9 mouse cellular contexts compared by ENCODE assay signal in the genomic region with DNA sequence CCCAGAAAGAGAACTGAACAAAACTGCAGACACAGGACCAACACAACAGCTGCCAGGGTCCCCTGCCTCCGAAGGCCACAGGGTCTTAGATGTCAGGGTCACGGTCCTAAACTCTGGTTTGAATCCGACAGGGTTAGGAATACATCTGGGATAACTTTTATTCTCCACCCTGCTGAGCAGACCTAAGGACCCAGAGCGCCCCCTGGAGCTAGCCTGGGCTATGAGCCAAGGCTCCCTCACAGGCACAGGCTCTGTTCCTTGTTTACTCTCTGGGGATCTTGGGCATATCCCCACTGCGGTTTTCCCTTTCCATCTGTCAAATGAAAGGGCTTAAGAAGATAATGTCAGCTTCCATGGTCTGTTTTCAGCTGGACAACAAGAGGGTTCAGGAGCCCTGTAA. TPM values are rescaled to one million over a fixed set of nuclear protein-coding genes. Genes with fewer than 3 reads are reported as not detected.
A peak's percentile ranks its signal among the peaks of the same experiment; 100 is the strongest.
DNase-seq lines count a peak whose midpoint lies in the region; ATAC-seq and TF ChIP-seq lines count a peak whose summit lies in the region.
"Had no signal": no experiment of that assay in that cellular context is flagged by ENCODE, and none has a peak within 500 bp of the region (broad histone marks: within the 10 kb centered on the region; RNA-seq: fewer than 3 reads in every experiment).

No protein-coding gene starts in this region.

- no peak overlapping the region for H3K27ac ChIP-seq in left cerebral cortex, adult 2 months
- H3K27ac ChIP-seq in neural tube, embryonic 15.5 days (replicated peaks) = no peak overlapping the region

- no peaks in the 10 kb centered on the region for H3K4me1 ChIP-seq in neural tube, embryonic 15.5 days

- H3K4me2 ChIP-seq in neural tube, embryonic 15.5 days = no peak overlapping the region

- H3K9me3 ChIP-seq in neural tube, embryonic 15.5 days (replicated peaks) = 0 out of 2 replicates have a peak, but pooled peaks cover 4% of the 10 kb centered on the region

- peak; percentile 48 for TF ChIP-seq CTCF in left cerebral cortex, adult 2 months (IDR thresholded peaks at IDR 0.05)

- no peak overlapping the region for H3K9ac ChIP-seq in neural tube, embryonic 15.5 days (replicated peaks)

- no peaks in the 10 kb centered on the region for H3K36me3 ChIP-seq in neural tube, embryonic 15.5 days

- WGBS in neural tube, embryonic 15.5 days = 50% methylated on average over 5 of the region's 5 CpGs

- H3K27me3 ChIP-seq in neural tube, embryonic 15.5 days (replicated peaks) = no peaks in the 10 kb centered on the region

- peak; percentile 30 for DNase-seq in adrenal gland, adult 2 months
- no peak for DNase-seq in adrenal gland, adult 8-10 months
- DNase-seq in left cerebral cortex, adult 2 months (ENCODE audit: extremely low spot score in 1 of 2, low spot score in 2 of 2) = peak in 1 of 2 experiments; percentile 32
- DNase-seq in left cerebral cortex, adult 8-10 months (ENCODE audit: low spot score in 2 of 2) = no peak
- DNase-seq in adrenal gland, postnatal 14 days = peak; percentile 40
- DNase-seq in lung, postnatal 25 days (ENCODE audit: low spot score) = peak; percentile 44
- no peak for DNase-seq in T-cell, adult 2 months (ENCODE audit: low spot score)

- ATAC-seq in neural tube, embryonic 15.5 days (ENCODE audit: low FRiP score) = no peak

- H3K4me3 ChIP-seq in left cerebral cortex, adult 2 months = no peak overlapping the region
- H3K4me3 ChIP-seq in neural tube, embryonic 15.5 days (replicated peaks) = no peak overlapping the region
- H3K4me3 ChIP-seq: myocyte had no signal

- intact Hi-C loops in left cerebral cortex, adult 2 months (cut with DNase I) = no loop called here

RNA-seq across cellular contexts. Expression of a gene that starts 59.1 kb away (rescaled TPM):
- 10 to 100 TPM; 36.0 to 48.0 TPM for total RNA-seq in adrenal gland, adult 2 months (2021)
- 10.0 and 10.6 TPM in 2 replicates for polyA plus RNA-seq in adrenal gland, adult 2 months (2012; rRNA removed)
- 10 to 100 TPM; 30.7 to 56.0 (median 42.9) TPM for total RNA-seq in adrenal gland, adult 8-10 months (2022)
- total RNA-seq in left cerebral cortex, adult 2 months (2021) = 100 to 1,000 TPM; 113 to 118 TPM
- 100 to 1,000 TPM; 108 to 122 (median 112) TPM for total RNA-seq in left cerebral cortex, adult 8-10 months (2022)
- total RNA-seq in adrenal gland, postnatal 14 days (2021) = 64.7 and 74.9 TPM in 2 replicates
- 88.4 and 90.9 TPM in 2 replicates for polyA plus RNA-seq in neural tube, embryonic 15.5 days (2015; fragmentation: Nextera tagmentation; extraction: Ambion mirVana)

Comparison
In these comparisons a context has a peak if more than half of its experiments do, and no peak if none do; other contexts are left out.
1. DNase-seq: peak in adrenal gland, adult 2 months (single experiment), adrenal gland, postnatal 14 days (single experiment) and lung, postnatal 25 days (single experiment); none in adrenal gland, adult 8-10 months (single experiment), left cerebral cortex, adult 8-10 months (0 of 2) and T-cell, adult 2 months (single experiment).